Mouse (Mus musculus): ENCODE results near the gene Slco1a1. TPM values are rescaled to one million over a fixed set of nuclear protein-coding genes. Genes with fewer than 3 reads are reported as not detected.

The Slco1a1 gene
- polyA plus RNA-seq, 1 experiment: not detected

- Histone ChIP-seq H3K27ac (ENCODE audit: insufficient read depth, low read depth, low read length) (no peak overlapping the region), H3K4me3 (ENCODE audit: low read depth, low read length) (no peak overlapping the region), H3K4me1 (ENCODE audit: control insufficient read depth, insufficient read depth, insufficient read length, low read length) (no peaks in the 10 kb centered on the region), H3K36me3 (ENCODE audit: control insufficient read depth, insufficient read depth, low read length) (no peaks in the 10 kb centered on the region), H3K27me3 (ENCODE audit: control insufficient read depth, insufficient read depth, low read length) (no peaks in the 10 kb centered on the region)
- TF ChIP-seq POLR2A (IDR thresholded peaks at IDR 0.05; ENCODE audit: low read depth, low read length) (no peak), CTCF (IDR thresholded peaks at IDR 0.05; ENCODE audit: extremely low read depth, insufficient read length, insufficient replicate concordance, low read depth, low read length) (no peak)
- WGBS: 47% methylated on average over 8 of the region's 8 CpGs
Observed at GRCm38 (mm10) chr6:141857735-141858531, 88.8 kb downstream of the Slco1a1 start.

Other genes with a start within 250 kb of the Slco1a1 start
- not detected in 2 replicates for gene Gm5724, start 173.2 kb downstream of the Slco1a1 start, polyA plus RNA-seq (2012; rRNA removed)
- not detected in 2 replicates for gene Slco1a4, start 90.8 kb downstream of the Slco1a1 start, polyA plus RNA-seq (2012; rRNA removed)
- gene Gm6614, start 64.5 kb upstream of the Slco1a1 start, polyA plus RNA-seq (2012; rRNA removed): not detected in 2 replicates

Measured in small intestine, adult 2 months (tissue).